Mouse (Mus musculus) liver, postnatal 0 days (tissue): ENCODE measurements around the gene Creb3l2. TPM values are rescaled to one million over a fixed set of nuclear protein-coding genes. Genes with fewer than 3 reads are reported as not detected.

ENCODE experiments used
- ATAC-seq: fragments of 200-750 bp; cut with Nextera tagmentation; 2 replicates; pipeline ENCODE4 v1.8.0; 2017; ENCODE audit warnings: mild to moderate bottlenecking, moderate library complexity
- DNase-seq: peaks from one replicate; pipeline ENCODE4 v3.0.0-alpha.2; 2016
- H3K27ac ChIP-seq: fragments of 300-500 bp; sonication (generic); 2 replicates; pipeline ENCODE4 v1.5.1; 2014; ENCODE audit warnings: antibody characterized with exemption, moderate library complexity, mild to moderate bottlenecking, low read depth
- H3K27me3 ChIP-seq: fragments of 300-500 bp; sonication (generic); 2 replicates; pipeline ENCODE4 v1.6.1; 2014; ENCODE audit warnings: low read length, control low read depth, mixed read lengths; ENCODE audit not compliant: insufficient read depth
- H3K36me3 ChIP-seq: fragments of 300-500 bp; sonication (generic); replicated peaks from 2 replicates; pipeline ENCODE4 v1.6.1; 2014; ENCODE audit warnings: mild to moderate bottlenecking, control low read depth, low read length, moderate library complexity, mixed read lengths; ENCODE audit not compliant: insufficient read depth
- H3K4me1 ChIP-seq: fragments of 300-500 bp; sonication (generic); 2 replicates; pipeline ENCODE4 v1.6.1; 2014; ENCODE audit warnings: antibody characterized with exemption, mild to moderate bottlenecking, control low read depth; ENCODE audit not compliant: insufficient read depth
- H3K4me2 ChIP-seq: fragments of 300-500 bp; sonication (generic); 2 replicates; pipeline ENCODE4 v1.6.1; 2014; ENCODE audit warnings: low read depth, mild to moderate bottlenecking, low read length, moderate library complexity, mixed read lengths
- H3K4me3 ChIP-seq: fragments of 300-500 bp; sonication (generic); 2 replicates; pipeline ENCODE4 v1.5.1; 2014; ENCODE audit warnings: low read depth, low read length
- H3K9ac ChIP-seq: fragments of 300-500 bp; sonication (generic); replicated peaks from 2 replicates; pipeline ENCODE4 v1.6.1; 2014; ENCODE audit warnings: mild to moderate bottlenecking, moderate library complexity
- H3K9me3 ChIP-seq: fragments of 300-500 bp; sonication (generic); 2 replicates; pipeline ENCODE4 v1.6.1; 2016; ENCODE audit warnings: mild to moderate bottlenecking, control low read depth, low read length, mixed read lengths
- CTCF ChIP-seq: sonication (generic); IDR thresholded peaks from 2 replicates; pipeline ENCODE4 v1.5.1; 2016; ENCODE audit warnings: antibody characterized with exemption, low read depth
- EP300 ChIP-seq: IDR thresholded peaks from 2 replicates; pipeline ENCODE4 v1.6.1; 2016; ENCODE audit warnings: antibody characterized with exemption, low read depth, mild to moderate bottlenecking
- WGBS: fragments of 180-500 bp; shearing (Covaris S2); extraction: QIAGEN DNeasy Blood & Tissue Kit; methylation state at CpG from one replicate; pipeline ENCODE4 v1.1.7; 2014; ENCODE audit not compliant: insufficient replicate concordance; 5-methylcytosine and 5-hydroxymethylcytosine counted together
- polyA plus RNA-seq: library from polyadenylated mRNA; unstranded; fragments of >200 nt; fragmentation: Nextera tagmentation; extraction: Ambion mirVana; gene quantifications from 2 replicates; pipeline ENCODE4 v1.2.1, GENCODE M21; 2015

Creb3l2 gene
- polyA plus RNA-seq, 1 experiment from 2014 or later, result 2.1 TPM

GRCm38 (mm10) chr6:37282659-37283058 is 159.3 kb downstream of the Creb3l2 start:
- Histone ChIP-seq H3K27me3 (no peaks in the 10 kb centered on the region), H3K27ac (no peak overlapping the region), H3K36me3 (no peaks in the 10 kb centered on the region), H3K9me3 (no peaks in the 10 kb centered on the region), H3K4me2 (no peak overlapping the region), H3K4me1 (no peaks in the 10 kb centered on the region), H3K9ac (no peak overlapping the region), H3K4me3 (no peak overlapping the region)
- ATAC-seq, result no peak
- 38% methylated on average over 1 of the region's 1 CpGs for WGBS
- DNase-seq, result no peak
- TF ChIP-seq CTCF (no peak), EP300 (no peak)

Other genes starting within 250 kb of the Creb3l2 start
- 0.34 and 0.56 TPM in 2 replicates for gene Dgki, start 142.0 kb downstream of the Creb3l2 start, polyA plus RNA-seq
- 74.3 and 79.1 TPM in 2 replicates for gene Akr1d1, start 88.0 kb upstream of the Creb3l2 start, polyA plus RNA-seq